Mouse (Mus musculus) adrenal gland, postnatal 0 days (tissue): ENCODE measurements around the gene Olfr934. TPM values are rescaled to one million over a fixed set of nuclear protein-coding genes. Genes with fewer than 3 reads are reported as not detected.

Experiments used
- polyA plus RNA-seq: library from polyadenylated mRNA; unstranded; fragments of >200 nt; fragmentation: Nextera tagmentation; extraction: Ambion mirVana; gene quantifications from 2 replicates; pipeline ENCODE4 v1.2.1, GENCODE M21; 2015

Olfr934 gene
- polyA plus RNA-seq, result not detected in 2 replicates

DNA sequence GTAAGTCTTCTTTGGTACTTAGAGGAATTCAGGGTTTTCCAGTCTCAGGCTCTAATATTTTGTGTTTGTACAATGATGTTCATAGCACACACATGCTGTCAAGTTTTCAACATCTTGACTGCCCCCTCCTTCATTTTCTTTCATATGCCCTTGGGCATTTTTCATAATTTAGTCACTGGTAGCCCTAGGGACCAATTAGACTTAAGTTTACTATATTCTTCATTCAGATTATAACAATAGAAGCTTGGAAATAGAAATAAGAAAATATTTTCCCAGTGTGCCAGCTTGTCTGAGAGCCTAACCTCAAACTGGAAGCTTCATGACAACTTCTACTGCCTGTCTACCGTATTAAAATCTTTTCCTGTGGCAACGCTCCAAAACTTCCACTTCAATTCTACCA, at the start of gene Olfr934:
Olfr934 (minus strand) TSS at position 101 of the 400 bp plus-strand sequence.

DNA sequence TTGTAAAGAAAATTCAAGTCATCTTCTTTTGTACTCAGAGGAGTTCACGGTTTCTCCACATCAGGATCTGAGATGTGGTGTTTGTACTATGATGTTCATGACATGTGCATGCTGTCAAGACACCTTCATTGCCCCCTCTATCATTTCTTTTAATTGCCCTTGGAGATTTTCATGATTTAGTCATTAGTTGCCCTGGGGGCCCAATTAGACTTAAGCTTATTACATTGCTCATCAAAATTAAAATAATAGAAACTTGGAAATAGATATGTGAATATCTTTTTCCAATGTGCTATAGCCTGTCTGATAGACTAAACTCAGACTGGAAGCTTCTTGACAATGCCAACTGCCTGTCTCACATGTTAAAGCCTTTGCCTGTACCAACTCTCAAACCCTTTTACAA, 35.2 kb upstream of the Olfr934 start, which contains the start of gene Olfr146:
Olfr146 (minus strand) TSS at position 101 of the 400 bp plus-strand sequence.

DNA sequence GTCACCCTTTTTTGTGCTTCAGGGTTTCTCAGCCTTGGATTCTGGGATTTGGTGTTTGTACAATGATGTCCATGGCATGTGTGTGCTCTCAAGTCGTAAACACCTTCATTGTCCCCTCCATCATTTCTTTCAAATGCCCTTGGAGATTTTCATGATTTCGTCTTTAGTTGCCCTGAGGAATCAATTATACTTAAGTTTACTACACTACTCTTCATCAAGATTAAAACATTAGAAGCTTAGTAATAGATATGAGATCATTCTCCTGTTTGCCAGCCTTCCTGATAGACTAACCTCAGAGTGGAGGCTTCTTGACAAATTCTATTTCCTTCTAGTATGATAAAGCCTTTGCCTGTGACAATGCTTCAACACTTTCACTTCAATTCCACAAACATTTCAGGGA, 11.5 kb upstream of the Olfr934 start, which contains the start of gene Olfr935:
Olfr935 (minus strand) TSS at position 101 of the 400 bp plus-strand sequence.

DNA sequence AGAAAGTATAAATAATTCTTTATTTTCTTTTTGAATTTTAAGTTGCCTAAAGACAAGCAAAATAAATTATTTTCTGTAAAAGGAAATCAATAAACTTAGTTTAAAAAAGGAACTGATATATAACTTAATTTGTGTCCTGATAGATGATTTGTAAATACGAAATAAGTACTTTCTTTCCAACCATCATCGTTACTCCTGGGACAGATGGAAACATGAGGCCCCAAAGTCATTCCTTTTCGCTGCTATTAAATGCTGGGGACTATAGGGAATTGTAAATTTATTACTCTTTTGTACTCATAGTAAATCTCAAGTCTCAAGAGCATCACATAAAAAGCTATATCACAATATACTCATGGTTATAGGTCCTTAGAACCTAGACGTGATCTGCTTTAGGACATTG, 16.1 kb downstream of the Olfr934 start, which contains the start of gene Olfr933:
Olfr933 (plus strand) TSS at position 301 of the 400 bp plus-strand sequence.

Other genes with a start within 250 kb of the Olfr934 start
- 0.13 and 0.35 TPM in 2 replicates for gene Olfr920, start 236.0 kb downstream of the Olfr934 start, polyA plus RNA-seq
- gene Olfr921, start 215.2 kb downstream of the Olfr934 start, polyA plus RNA-seq, result not detected in 2 replicates
- gene Olfr922, start 173.7 kb downstream of the Olfr934 start, polyA plus RNA-seq, result not detected in 2 replicates
- gene Olfr923, start 161.8 kb downstream of the Olfr934 start, polyA plus RNA-seq, result not detected in 2 replicates
- gene Olfr924, start 143.9 kb downstream of the Olfr934 start, polyA plus RNA-seq, result not detected in 2 replicates
- gene Olfr26, start 133.3 kb downstream of the Olfr934 start, polyA plus RNA-seq, result not detected in 2 replicates
- gene Olfr926, start 111.2 kb downstream of the Olfr934 start, polyA plus RNA-seq, result not detected in 2 replicates
- gene Olfr930, start 58.5 kb downstream of the Olfr934 start, polyA plus RNA-seq, result not detected in 2 replicates
- not detected in 2 replicates for gene Olfr933, start 16.0 kb downstream of the Olfr934 start, polyA plus RNA-seq
- gene Olfr935, start 11.4 kb upstream of the Olfr934 start, polyA plus RNA-seq, result not detected in 2 replicates
- not detected in 2 replicates for gene Olfr146, start 35.1 kb upstream of the Olfr934 start, polyA plus RNA-seq
- gene Olfr937, start 76.6 kb upstream of the Olfr934 start, polyA plus RNA-seq, result not detected in 2 replicates
- not detected in 2 replicates for gene Olfr938, start 90.6 kb upstream of the Olfr934 start, polyA plus RNA-seq
- not detected in 2 replicates for gene Olfr27, start 139.8 kb upstream of the Olfr934 start, polyA plus RNA-seq
- gene Olfr943, start 178.0 kb upstream of the Olfr934 start, polyA plus RNA-seq, result not detected in 2 replicates
- gene Olfr944, start 213.6 kb upstream of the Olfr934 start, polyA plus RNA-seq, result not detected in 2 replicates